Mouse (Mus musculus): Measurements from ENCODE around the gene Lrrc61.

Gene Lrrc61

GRCm38 (mm10) chr6:48539860-48540259, 14.7 kb upstream of the Lrrc61 start:
- no peak for DNase-seq (ENCODE audit: low read depth, low spot score)

DNA sequence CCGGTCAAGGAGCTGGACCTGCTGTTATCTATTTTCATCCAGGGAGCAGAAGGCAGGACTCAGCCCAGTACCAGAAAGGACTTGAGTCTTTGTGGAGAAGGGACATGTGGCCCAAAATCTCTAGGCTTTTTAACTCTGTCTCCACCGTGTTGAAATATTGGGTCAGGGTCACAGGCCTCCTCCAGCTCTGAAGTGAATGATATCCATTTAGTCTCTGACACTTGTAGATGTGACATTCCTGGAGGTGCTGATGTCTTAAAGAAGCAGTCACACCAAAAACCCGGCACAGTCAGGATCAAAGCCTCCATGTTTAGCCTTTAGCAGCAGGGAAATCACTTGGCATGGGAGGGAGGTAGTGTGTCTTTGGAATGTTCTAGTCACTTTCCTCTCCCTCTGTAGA, 13.9 kb upstream of the Lrrc61 start:
- Histone ChIP-seq H3K27me3 (ENCODE audit: control insufficient read depth, insufficient read depth, low read length, poor library complexity, severe bottlenecking) (no peaks in the 10 kb centered on the region), H3K36me3 (ENCODE audit: control insufficient read depth, insufficient read depth, low read length, poor library complexity, severe bottlenecking) (no peaks in the 10 kb centered on the region)
- DNase-seq (ENCODE audit: low read depth, low spot score) = no peak

More at GRCm38 (mm10) chr6:48539860-48540259, 14.7 kb upstream of the Lrrc61 start:
- Histone ChIP-seq H3K27me3 (ENCODE audit: control insufficient read depth, insufficient read depth, low read length, poor library complexity, severe bottlenecking) (no peaks in the 10 kb centered on the region), H3K36me3 (ENCODE audit: control insufficient read depth, insufficient read depth, low read length, poor library complexity, severe bottlenecking) (no peaks in the 10 kb centered on the region)

DNA sequence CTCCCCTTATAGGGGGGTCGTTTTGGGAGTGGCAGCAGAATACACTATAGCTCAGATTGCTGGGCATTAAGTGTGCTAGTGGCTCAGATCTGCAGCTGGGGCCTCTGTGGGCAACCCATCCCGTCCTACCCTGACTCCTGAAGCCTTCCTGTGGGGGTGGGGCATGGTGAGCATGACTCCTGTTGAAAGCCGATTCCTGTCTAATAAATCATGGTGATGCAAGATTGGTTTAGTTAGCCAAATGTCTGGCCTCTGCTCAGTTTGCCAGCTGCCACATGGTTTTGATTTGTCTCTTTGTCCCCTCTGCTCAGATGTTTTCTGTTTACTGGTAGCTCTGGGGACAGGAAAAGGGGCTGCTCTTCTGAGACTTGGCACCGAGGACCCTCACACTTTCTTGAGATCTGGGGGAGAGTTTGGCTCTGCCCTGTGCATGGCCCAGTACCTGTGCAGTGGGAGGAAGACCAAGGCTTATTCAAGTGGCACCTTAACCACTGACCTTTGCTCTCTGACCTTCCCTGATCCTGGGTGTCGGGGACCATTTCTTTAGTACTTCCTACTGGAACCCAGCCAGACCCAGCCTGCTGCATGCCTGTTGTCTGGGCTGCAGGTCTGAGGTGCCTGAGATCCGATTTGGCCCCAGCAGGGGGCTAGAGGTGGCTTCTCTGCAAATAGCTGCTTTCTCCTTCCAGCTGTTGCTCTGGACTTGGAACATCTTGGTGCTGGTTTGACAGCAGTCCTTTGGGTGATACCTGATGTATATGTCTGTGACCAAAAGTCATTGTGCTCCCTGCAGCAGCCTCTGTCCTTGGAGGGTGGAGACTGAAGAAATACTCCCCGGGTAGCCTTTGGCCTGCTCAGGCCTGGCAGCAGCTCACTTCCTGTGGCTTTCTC, 12.8 kb upstream of the Lrrc61 start:
- H3K27me3 ChIP-seq (ENCODE audit: control insufficient read depth, insufficient read depth, low read length, poor library complexity, severe bottlenecking) = no peaks in the 10 kb centered on the region
- DNase-seq (ENCODE audit: low read depth, low spot score) = no peak
- no peaks in the 10 kb centered on the region for H3K36me3 ChIP-seq (ENCODE audit: control insufficient read depth, insufficient read depth, low read length, poor library complexity, severe bottlenecking)

DNA sequence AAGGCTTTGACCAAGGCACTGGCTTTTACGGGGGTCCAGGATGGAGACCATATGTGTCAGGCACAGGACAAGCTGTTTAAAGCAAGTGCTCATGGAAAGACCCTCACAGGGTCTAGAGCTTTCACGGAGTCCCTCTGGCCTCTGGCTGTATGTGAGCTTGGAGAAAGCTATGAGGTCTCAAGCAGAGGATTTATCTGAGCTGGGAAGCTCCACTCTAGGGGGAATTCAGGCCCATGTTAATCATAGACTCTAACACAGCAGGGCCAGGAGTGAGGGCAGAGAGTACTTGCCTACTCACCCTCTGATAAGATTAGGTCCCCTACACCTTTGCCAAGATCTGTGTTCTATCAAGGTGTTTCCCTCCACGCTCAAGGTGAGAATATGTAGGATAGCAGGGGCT, 12.0 kb upstream of the Lrrc61 start:
- Histone ChIP-seq H3K36me3 (ENCODE audit: control insufficient read depth, insufficient read depth, low read length, poor library complexity, severe bottlenecking) (no peaks in the 10 kb centered on the region), H3K27me3 (ENCODE audit: control insufficient read depth, insufficient read depth, low read length, poor library complexity, severe bottlenecking) (no peaks in the 10 kb centered on the region)
- no peak for DNase-seq (ENCODE audit: low read depth, low spot score)

DNA sequence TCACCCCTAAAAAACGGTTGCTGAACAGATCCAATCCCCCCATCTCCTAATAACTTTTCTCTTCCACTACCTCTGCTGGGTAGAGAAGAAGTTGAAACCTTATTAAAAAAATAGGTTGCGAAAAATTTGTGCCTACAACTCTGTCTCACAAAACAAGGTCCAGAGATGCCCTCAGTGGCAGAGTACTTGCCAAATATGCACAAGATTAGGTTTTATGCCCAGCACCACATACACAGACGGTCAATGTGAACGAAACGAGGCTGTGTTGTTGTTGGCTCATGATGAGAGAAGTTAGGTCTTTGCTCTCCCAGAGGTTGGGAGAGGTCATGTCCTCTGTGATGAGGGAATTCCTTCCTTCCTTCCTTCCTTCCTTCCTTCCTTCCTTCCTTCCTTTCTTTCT, 9.3 kb upstream of the Lrrc61 start:
- no peaks in the 10 kb centered on the region for H3K27me3 ChIP-seq (ENCODE audit: control insufficient read depth, insufficient read depth, low read length, poor library complexity, severe bottlenecking)
- no peak for DNase-seq (ENCODE audit: low read depth, low spot score)
- no peaks in the 10 kb centered on the region for H3K36me3 ChIP-seq (ENCODE audit: control insufficient read depth, insufficient read depth, low read length, poor library complexity, severe bottlenecking)

- H3K27me3 ChIP-seq (ENCODE audit: control insufficient read depth, insufficient read depth, low read length, poor library complexity, severe bottlenecking) = no peaks in the 10 kb centered on the region
- H3K36me3 ChIP-seq (ENCODE audit: control insufficient read depth, insufficient read depth, low read length, poor library complexity, severe bottlenecking) = no peaks in the 10 kb centered on the region
- peak; percentile 62 for DNase-seq (ENCODE audit: low read depth, low spot score)
These were observed 8.3 kb upstream of the Lrrc61 start for GRCm38 (mm10) chr6:48546271-48546670.

DNA sequence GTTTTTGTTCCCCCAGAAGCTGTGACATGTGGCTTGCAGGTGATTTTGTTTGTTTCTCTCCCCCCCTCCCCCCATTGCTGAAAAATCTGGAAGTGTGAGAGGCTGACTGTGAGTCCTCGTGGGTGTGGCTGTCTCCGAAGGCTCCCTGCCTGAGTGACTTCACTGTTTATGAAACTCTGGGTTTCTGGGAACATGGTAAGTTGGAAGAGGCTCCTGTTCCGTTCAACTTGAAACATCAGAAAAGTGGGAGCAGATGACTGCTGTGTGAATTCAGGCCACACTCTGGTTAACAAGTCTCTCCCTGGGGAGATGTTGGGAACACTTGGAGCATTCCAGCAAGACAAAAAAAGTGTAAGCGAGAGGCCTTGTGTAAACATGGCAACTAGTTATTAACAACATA, 7.7 kb upstream of the Lrrc61 start:
- no peak for DNase-seq (ENCODE audit: low read depth, low spot score)
- H3K27me3 ChIP-seq (ENCODE audit: control insufficient read depth, insufficient read depth, low read length, poor library complexity, severe bottlenecking) = no peaks in the 10 kb centered on the region
- no peaks in the 10 kb centered on the region for H3K36me3 ChIP-seq (ENCODE audit: control insufficient read depth, insufficient read depth, low read length, poor library complexity, severe bottlenecking)

DNA sequence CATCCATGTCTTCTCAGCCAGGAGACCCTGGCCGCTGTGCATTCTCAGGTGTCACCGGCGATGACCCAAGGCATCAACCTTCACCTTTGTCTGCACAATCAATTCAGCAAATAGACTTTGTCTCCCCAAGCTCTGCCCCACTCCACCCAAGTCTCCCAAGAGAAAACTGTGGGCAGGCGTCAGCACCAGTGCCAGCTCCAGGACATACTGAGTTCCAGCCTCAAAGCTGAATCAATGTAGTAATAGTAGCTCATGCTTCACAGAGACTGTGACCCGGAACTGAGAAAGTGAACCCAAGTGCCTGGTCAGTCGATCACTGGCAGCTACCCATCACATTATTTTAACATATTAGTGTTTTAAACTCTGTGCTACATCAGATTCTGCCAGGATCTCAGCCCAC, 6.3 kb upstream of the Lrrc61 start:
- no peaks in the 10 kb centered on the region for H3K27me3 ChIP-seq (ENCODE audit: control insufficient read depth, insufficient read depth, low read length, poor library complexity, severe bottlenecking)
- DNase-seq (ENCODE audit: low read depth, low spot score) = no peak
- H3K36me3 ChIP-seq (ENCODE audit: control insufficient read depth, insufficient read depth, low read length, poor library complexity, severe bottlenecking) = no peaks in the 10 kb centered on the region

GRCm38 (mm10) chr6:48552918-48553317, 1.7 kb upstream of the Lrrc61 start:
- no peaks in the 10 kb centered on the region for H3K36me3 ChIP-seq (ENCODE audit: control insufficient read depth, insufficient read depth, low read length, poor library complexity, severe bottlenecking)
- DNase-seq (ENCODE audit: low read depth, low spot score) = peak; percentile 59
- no peaks in the 10 kb centered on the region for H3K27me3 ChIP-seq (ENCODE audit: control insufficient read depth, insufficient read depth, low read length, poor library complexity, severe bottlenecking)

DNA sequence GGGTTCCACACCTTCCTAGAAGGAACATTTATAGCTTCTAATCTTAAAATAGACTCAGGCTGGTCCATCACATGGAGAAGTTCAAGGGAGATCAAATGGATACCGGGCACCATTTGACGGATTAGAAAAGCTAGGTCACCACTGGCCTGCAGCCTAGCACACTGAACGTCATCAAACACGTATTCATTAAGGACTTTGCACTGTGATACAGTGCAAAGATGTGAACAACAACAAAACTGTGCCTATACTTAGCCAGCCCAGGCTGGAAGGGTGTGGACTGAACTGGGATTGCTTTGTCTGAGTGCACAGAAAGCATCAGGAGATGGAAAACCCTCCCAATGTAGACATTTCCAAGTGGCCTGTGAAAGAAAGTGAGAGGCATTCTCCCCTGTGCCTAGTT, 777 bp upstream of the Lrrc61 start:
- no peak for DNase-seq (ENCODE audit: low read depth, low spot score)
- no peaks in the 10 kb centered on the region; the same call in 1 of the 2 replicates for H3K36me3 ChIP-seq (ENCODE audit: control insufficient read depth, insufficient read depth, low read length, poor library complexity, severe bottlenecking)
- no peaks in the 10 kb centered on the region for H3K27me3 ChIP-seq (ENCODE audit: control insufficient read depth, insufficient read depth, low read length, poor library complexity, severe bottlenecking)

GRCm38 (mm10) chr6:48555104-48555890, 701 bp downstream of the Lrrc61 start:
- no peak for DNase-seq (ENCODE audit: low read depth, low spot score)
- no peaks in the 10 kb centered on the region; the same call in 1 of the 2 replicates for H3K36me3 ChIP-seq (ENCODE audit: control insufficient read depth, insufficient read depth, low read length, poor library complexity, severe bottlenecking)
- H3K27me3 ChIP-seq (ENCODE audit: control insufficient read depth, insufficient read depth, low read length, poor library complexity, severe bottlenecking) = no peaks in the 10 kb centered on the region

- no peak for DNase-seq (ENCODE audit: low read depth, low spot score)
- Histone ChIP-seq H3K27me3 (ENCODE audit: control insufficient read depth, insufficient read depth, low read length, poor library complexity, severe bottlenecking) (no peaks in the 10 kb centered on the region), H3K36me3 (ENCODE audit: control insufficient read depth, insufficient read depth, low read length, poor library complexity, severe bottlenecking) (no peaks in the 10 kb centered on the region; the same call in 1 of the 2 replicates)
These were observed 1.4 kb downstream of the Lrrc61 start for GRCm38 (mm10) chr6:48555956-48556355.

DNA sequence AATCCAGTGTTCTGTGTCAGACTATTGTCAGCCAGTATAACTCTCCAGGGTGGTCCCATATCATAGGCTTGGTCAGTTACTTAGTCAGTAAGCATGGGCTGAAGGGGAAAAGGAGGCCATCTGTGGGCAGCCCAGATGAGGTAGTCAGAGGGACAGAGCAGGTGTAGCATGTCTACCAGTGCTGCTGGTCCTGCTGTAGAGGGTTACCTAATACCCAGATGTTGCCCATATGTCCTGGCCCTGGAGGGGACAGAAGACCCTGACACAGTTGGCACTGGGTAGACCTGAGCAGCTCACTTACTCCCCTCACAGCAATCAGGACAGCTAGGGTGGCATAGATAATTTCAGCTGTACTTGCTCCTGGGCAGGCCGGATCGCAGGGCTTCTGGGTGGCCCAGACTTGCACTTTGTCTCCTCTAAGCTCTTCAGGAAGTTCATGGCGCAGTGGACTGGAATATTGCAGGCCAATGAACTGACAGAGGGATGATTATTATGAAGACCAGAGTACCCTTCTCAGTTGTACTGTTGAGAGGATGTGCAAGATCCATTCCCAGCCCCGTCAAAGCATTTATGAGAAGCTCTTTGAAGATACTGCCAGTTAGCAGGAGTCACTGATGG, 11.2 kb downstream of the Lrrc61 start:
- Histone ChIP-seq H3K27me3 (ENCODE audit: control insufficient read depth, insufficient read depth, low read length, poor library complexity, severe bottlenecking) (no peaks in the 10 kb centered on the region), H3K36me3 (ENCODE audit: control insufficient read depth, insufficient read depth, low read length, poor library complexity, severe bottlenecking) (peaks cover 4% of the 10 kb centered on the region; the same call in 1 of the 2 replicates)
- DNase-seq (ENCODE audit: low read depth, low spot score) = no peak

DNA sequence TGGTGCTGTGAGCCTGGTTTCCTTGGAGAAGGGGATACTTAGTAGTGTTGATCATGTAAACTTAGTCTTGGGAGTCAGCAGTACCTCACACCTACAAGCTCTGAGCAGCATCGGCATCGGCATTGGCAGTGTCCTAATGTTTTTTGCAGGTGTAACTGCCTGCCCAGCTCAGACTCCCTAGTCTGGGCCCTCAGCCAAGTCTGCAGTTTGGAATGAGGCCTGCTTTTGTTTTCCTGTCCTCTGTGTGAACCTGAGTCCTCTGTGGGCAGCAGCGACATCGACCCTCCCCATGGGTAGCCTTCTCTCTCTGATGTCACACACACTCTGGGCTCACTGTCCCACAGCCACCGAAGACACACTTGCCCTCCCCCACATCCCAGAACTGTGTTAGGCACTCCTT, 11.7 kb downstream of the Lrrc61 start:
- DNase-seq (ENCODE audit: low read depth, low spot score) = no peak

More for the DNA sequence above, 11.7 kb downstream of the Lrrc61 start:
- Histone ChIP-seq H3K27me3 (ENCODE audit: control insufficient read depth, insufficient read depth, low read length, poor library complexity, severe bottlenecking) (no peaks in the 10 kb centered on the region), H3K36me3 (ENCODE audit: control insufficient read depth, insufficient read depth, low read length, poor library complexity, severe bottlenecking) (peaks cover 4% of the 10 kb centered on the region; the same call in 1 of the 2 replicates)
